Mouse (Mus musculus): ENCODE data around the gene Mok.
A peak's percentile ranks its signal among the peaks of the same experiment; 100 is the strongest.
"Not testable (repeated sequence)": the region's sequence is repeated elsewhere in the genome, so short reads cannot be mapped to it uniquely, and the experiment has no call there.

The Mok gene

DNA sequence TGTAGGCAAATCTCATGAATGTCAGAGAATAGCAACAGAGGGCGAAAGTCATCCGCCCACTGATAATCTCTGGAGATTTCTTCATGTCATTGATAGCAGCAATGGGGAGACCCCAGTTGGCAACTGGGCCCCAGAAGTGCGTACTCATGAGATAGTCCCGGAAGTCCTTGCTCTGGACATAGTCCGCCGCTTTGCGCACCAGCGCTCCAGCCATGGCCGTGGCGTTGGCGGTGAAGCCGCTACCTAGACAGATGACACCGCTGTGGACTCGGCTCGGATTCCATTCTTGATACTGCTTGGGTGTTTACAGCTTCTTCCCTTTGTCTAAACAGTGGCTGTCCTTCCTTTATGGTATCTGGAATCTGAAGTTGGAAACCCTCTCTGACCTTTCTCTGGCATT, 17.9 kb upstream of the Mok start:
- not testable (repeated sequence) for DNase-seq (ENCODE audit: low read depth, low spot score)

DNA sequence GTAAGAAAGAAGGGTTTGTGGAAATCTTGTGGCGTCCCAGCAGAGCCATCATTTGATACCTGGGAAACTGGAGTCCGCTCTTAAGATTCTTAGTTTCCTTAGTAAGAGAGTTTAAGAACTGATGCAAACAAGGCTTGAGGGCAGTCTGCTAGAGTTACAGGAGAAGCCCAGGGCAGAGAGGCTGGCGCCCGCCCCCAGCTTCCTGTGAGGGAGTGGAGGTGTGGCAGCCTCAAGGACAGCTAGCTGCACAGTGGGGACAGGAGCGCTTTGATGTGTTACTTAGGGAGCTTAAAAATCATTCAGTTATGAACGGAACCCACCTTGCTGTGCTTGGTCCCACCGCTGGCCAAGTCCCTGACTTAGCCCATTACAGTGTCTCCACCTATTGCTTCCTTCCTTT, 16.5 kb upstream of the Mok start:
- H3K36me3 ChIP-seq (ENCODE audit: control insufficient read depth, insufficient read depth, low read length, poor library complexity, severe bottlenecking), result no peaks in the 10 kb centered on the region
- DNase-seq (ENCODE audit: low read depth, low spot score), result peak; percentile 38
- H3K27me3 ChIP-seq (ENCODE audit: control insufficient read depth, insufficient read depth, low read length, poor library complexity, severe bottlenecking), result no peaks in the 10 kb centered on the region

More for the DNA sequence above, 17.9 kb upstream of the Mok start:
- H3K36me3 ChIP-seq (ENCODE audit: control insufficient read depth, insufficient read depth, low read length, poor library complexity, severe bottlenecking); H3K27me3 ChIP-seq (ENCODE audit: control insufficient read depth, insufficient read depth, low read length, poor library complexity, severe bottlenecking): not testable (repeated sequence)

DNA sequence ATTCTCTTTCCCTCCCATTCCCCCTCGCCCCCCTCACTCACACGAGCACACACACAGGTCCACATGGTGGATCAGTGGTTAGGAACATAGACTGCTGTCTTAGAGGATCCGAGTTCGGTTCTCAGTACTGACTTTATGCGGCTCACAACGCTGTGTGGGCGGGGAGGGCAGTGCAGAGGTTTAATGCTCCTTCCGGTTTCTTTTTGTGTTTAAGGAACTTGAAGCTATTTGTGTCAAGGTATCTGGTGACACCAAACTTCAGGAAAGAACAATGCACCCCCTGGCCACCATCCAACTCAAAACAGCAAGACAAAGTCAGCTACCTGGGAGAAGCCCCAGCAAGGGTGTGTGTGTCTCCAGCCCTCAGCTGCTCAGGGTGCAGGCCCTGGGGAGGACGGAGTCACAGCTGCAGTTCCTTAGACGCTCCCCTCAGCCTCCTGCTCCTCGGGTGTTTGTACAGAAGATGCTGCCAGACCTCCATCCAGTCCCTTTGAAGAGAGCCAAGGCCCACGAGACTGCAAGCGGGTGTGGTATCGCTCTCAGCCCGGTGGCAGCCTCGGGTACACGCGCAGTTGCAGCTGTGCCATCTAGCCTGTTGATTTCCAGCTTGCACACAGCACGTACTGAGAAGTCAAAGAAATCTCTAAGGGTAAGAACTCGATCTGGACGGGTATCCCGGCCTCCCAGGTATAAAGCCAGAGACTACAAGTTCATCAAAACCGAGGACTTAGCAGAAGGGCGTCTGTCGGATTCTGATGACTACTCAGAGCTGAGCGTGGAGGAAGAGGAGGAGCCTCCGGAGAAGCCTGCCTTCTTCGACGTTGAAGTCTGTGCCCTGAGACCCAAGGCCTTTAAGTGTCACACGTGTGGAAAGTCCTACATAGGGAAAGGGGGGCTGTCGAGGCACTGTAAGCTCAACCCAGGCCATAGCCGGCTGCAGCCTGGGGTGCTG, 14.3 kb upstream of the Mok start:
- H3K27me3 ChIP-seq (ENCODE audit: control insufficient read depth, insufficient read depth, low read length, poor library complexity, severe bottlenecking), result no peaks in the 10 kb centered on the region
- H3K36me3 ChIP-seq (ENCODE audit: control insufficient read depth, insufficient read depth, low read length, poor library complexity, severe bottlenecking), result no peaks in the 10 kb centered on the region
- DNase-seq (ENCODE audit: low read depth, low spot score), result peak; percentile 67

DNA sequence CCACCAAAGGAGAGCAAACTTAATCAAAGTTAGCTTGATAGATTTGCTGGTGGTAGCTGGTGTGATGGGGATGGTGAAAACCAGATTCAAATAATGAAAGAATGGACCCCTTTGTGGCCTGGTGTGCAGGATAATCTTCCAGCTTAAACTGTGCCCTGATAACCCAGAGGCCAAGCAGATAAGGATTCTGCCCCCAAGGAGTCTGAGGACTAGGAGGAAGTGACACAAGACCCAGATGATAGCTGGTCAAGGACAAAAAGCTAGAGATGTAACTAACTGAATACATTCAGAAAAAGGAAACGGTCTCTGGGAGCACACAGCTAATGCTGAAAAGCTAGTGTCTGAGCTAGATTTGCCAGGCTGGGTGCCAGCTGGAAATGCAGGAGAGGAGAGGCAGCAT, 11.2 kb upstream of the Mok start:
- DNase-seq (ENCODE audit: low read depth, low spot score), result no peak
- no peaks in the 10 kb centered on the region for H3K27me3 ChIP-seq (ENCODE audit: control insufficient read depth, insufficient read depth, low read length, poor library complexity, severe bottlenecking)
- no peaks in the 10 kb centered on the region for H3K36me3 ChIP-seq (ENCODE audit: control insufficient read depth, insufficient read depth, low read length, poor library complexity, severe bottlenecking)

DNA sequence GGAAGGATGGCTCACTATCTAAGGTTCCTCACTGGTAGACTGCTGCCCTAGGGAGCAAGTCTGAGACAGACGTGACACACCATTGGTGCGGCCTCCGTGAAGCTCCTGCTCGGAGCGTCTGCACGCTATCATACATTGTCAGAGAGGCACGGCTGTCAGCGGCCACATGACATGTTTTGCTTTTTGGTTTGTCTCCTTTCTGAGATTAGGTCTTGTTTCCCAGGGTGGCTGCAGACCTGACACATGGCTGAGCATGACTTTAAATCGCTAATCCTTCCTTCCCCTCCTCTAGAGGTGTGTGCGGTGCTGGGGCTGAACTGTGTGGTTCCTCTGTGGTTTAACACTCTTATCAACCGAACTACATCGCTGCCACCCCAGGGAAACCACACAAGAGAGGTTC, 10.7 kb upstream of the Mok start:
- H3K27me3 ChIP-seq (ENCODE audit: control insufficient read depth, insufficient read depth, low read length, poor library complexity, severe bottlenecking), result no peaks in the 10 kb centered on the region
- DNase-seq (ENCODE audit: low read depth, low spot score), result peak; percentile 43
- H3K36me3 ChIP-seq (ENCODE audit: control insufficient read depth, insufficient read depth, low read length, poor library complexity, severe bottlenecking), result no peaks in the 10 kb centered on the region

DNA sequence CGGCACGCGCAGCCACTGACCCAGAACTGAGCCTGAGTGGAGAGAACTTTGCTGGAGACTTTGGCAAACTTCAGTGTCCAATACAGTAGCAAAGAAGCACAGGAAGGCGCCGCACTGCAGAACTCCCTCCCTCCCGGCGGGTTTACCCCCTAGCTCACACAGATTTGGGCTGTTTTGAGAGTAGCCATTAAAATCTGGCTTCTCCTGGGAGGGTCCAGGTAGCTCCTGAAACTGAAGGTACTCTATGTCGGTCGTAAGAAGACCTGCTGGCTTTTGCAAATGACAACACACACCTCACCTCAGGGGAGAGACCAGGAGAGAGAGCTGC, 10.2 kb upstream of the Mok start:
- DNase-seq (ENCODE audit: low read depth, low spot score), result no peak
- Histone ChIP-seq H3K36me3 (ENCODE audit: control insufficient read depth, insufficient read depth, low read length, poor library complexity, severe bottlenecking) (no peaks in the 10 kb centered on the region), H3K27me3 (ENCODE audit: control insufficient read depth, insufficient read depth, low read length, poor library complexity, severe bottlenecking) (no peaks in the 10 kb centered on the region)

DNA sequence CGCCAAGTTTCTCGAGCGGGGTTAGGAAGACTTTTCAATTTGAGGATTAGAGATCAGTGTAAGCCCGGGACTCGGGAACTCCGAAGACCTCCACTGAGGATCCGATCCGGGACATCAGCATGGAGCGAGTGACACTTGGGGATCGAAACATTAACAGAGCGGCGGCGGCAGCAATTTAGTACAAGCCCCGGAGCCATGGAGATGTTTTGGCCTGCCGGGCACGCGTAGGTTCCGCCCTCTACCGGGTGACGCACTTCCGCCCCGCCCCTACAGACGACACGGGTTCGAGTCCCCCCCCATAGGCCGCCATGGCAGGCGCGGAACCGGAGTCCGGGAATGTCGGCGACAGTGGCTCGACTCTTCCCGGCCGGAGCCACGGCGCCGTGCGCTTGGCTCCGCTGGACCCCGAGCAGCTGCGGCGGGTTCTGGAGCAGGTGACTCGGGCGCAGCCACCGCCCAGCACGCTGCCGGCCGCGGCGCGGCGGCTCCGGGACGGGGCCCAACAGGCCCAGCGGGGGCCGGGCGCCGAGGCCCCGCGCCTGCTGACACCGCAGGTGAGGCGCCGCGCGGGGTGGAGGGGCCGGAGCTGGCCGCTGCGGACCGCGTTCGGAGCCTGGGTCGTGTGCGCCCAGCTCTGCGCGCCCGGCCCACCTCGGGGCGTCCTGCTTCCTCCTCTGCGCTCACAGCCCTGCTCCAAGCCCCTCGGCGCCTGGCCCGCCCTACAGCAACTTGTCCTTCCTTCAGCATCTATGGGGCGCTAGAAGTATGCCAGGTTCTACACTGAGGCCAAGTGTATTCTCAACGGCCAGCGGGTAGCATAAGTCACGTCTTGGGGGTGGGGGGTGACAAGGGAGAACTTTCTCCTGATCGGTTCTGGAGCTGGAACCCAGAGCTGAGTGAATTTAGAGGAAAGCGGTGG, 9.5 kb upstream of the Mok start, which contains the start of gene Zfp839:
TSS of gene Zfp839 (plus strand) at position 244 of the 919 bp plus-strand sequence.
- Histone ChIP-seq H3K27me3 (ENCODE audit: control insufficient read depth, insufficient read depth, low read length, poor library complexity, severe bottlenecking) (no peaks in the 10 kb centered on the region), H3K36me3 (ENCODE audit: control insufficient read depth, insufficient read depth, low read length, poor library complexity, severe bottlenecking) (no peaks in the 10 kb centered on the region)
- DNase-seq (ENCODE audit: low read depth, low spot score), result peak; percentile 78

DNA sequence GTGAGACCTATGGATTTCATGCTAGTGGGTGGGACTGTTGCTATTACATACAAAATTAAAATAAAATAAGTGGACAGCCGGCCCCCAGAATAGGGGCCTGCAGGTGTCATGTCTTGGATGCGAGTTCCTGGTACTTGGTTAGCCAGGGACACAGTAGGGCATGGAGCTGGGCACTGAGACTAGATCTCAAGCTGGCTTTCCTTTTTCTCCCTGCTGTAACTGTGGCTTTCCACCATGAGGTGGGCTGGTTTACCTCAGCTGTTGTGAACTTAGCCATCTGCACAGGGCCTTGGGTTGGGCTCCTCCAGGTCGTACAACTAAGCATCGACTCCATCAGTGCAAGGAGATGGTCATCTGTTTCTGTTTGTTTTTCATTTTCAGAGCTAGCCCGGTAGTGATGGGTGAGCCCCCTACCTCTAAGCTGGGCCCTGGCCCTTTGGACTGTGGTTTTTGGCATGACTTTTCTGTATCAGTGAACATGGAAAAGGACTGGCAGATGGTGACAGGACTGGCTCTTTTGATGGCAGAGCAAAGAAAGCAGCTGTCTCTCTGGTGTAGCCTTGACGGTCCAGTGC, 5.5 kb upstream of the Mok start:
- no peaks in the 10 kb centered on the region for H3K27me3 ChIP-seq (ENCODE audit: control insufficient read depth, insufficient read depth, low read length, poor library complexity, severe bottlenecking)
- no peaks in the 10 kb centered on the region for H3K36me3 ChIP-seq (ENCODE audit: control insufficient read depth, insufficient read depth, low read length, poor library complexity, severe bottlenecking)
- no peak for DNase-seq (ENCODE audit: low read depth, low spot score)

DNA sequence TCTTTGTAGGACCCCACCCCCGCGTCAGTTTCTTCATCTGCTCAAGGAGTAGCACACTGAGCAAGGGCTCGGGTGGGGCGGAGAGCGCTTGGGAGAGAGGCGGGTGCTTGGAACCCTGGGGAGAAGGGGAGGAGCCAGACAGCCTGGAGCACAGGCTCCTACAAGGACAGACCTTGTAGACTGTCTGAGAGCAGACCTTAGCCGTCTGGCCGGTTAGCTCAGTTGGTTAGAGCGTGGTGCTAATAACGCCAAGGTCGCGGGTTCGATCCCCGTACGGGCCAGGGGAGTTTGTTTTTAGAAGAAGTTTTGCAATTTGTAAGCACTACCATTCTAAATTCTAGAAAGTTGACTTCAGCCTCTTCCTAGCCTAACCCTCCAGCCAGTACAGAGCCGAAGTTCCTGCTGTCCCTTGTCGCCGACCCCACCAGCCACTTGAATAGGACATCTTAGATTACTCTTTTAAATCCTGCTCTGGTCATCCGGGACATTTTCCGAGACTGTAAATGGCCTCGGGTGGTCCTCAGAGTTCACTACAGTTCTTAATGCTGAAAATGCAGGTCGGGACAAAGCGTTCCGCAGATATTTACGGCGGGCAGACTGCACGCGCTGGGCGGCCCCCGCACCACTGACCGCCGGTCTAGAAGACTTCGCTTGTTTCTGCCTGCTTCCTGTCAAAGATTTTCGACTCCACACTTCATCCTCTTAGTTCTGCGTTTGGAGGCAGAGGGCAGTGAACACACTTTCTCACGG, 4.6 kb upstream of the Mok start:
- DNase-seq (ENCODE audit: low read depth, low spot score), result peak; percentile 83
- no peaks in the 10 kb centered on the region for H3K36me3 ChIP-seq (ENCODE audit: control insufficient read depth, insufficient read depth, low read length, poor library complexity, severe bottlenecking)

DNA sequence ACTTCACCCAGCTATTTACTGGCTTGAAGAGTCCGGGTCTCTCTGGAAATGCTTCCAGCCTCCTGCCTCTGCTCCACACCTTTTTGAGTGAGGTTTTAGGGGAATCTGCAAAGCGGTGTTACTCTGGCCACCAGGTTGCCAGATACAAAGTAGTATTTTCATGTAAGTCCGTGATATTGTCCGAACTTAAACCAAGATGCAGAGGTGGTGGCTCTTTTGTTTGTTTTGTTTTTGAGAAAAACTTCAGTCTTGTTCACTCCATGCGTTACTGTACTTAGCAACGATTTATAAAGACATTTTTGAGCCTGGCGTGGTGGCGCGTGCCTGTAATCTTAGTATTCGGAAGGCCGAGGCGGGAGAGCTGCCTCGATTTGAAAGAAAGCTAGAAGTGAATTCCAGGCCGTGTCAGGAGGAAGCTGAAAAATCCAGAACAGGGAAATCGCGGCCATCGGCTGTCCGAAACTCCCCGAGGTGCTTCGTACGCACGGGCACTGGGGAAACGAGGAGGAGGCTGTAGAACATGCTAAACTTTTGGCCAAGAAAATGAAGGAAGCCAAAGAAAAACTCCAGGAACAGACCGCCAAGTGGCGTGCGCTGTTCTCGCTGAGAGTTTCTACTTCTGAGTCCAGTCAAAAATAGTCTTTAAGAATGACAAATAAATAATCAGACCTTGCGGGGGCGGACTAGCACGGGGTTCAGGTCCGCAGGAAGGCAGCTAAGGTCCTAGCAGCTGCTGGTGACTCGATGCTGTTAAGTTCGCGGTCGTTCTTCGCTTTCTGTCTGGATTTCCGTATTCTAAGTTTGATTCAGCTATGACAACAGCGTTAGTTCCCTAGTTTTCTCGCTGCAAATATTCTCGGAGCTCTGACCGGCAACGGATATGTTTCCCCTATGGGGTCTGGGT, 3.7 kb upstream of the Mok start:
- Histone ChIP-seq H3K36me3 (ENCODE audit: control insufficient read depth, insufficient read depth, low read length, poor library complexity, severe bottlenecking) (no peaks in the 10 kb centered on the region), H3K27me3 (ENCODE audit: control insufficient read depth, insufficient read depth, low read length, poor library complexity, severe bottlenecking) (no peaks in the 10 kb centered on the region)
- DNase-seq (ENCODE audit: low read depth, low spot score), result no peak

More for the DNA sequence above, 4.6 kb upstream of the Mok start:
- no peaks in the 10 kb centered on the region for H3K27me3 ChIP-seq (ENCODE audit: control insufficient read depth, insufficient read depth, low read length, poor library complexity, severe bottlenecking)

DNA sequence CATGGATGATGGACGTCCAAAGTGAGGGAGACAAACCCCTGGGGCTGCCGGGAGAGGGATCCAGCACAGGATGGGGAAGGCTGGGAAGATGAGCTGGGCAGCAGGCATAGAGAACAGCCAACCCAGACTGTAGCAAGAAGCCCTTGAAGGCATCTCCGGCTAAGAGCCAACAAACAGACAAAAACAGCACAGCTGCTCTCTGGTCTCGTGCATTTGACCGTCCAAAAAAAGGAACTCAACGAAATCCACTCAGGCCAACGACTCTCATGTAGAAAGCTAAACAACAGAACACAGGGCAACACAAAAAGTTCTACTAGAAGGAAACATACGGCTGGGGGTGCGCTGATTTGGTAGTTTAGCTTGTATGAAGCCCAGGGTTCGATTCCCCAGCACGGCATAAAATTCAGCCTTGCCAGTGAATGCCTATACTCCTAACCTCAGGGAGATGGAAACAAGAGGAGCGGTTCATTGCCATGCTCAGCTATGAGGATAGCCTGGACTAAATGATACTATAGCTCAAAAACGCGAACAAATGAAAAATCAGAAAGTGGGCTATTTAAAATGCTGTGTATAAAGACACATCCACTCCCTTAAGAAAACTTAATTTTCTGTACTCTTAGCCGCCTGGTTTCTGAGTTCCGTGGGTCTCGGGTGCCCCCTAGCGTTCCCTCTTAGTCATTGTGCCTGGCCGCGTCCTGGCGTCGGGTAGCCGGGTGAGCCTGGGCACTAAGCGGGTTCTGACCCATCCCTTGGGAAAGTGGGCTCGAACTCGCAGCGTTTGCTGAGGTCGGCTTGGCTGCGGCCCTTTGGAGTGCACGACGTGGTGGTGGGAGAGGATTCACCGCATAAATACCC, 2.7 kb upstream of the Mok start:
- Histone ChIP-seq H3K27me3 (ENCODE audit: control insufficient read depth, insufficient read depth, low read length, poor library complexity, severe bottlenecking) (no peaks in the 10 kb centered on the region), H3K36me3 (ENCODE audit: control insufficient read depth, insufficient read depth, low read length, poor library complexity, severe bottlenecking) (no peaks in the 10 kb centered on the region)
- DNase-seq (ENCODE audit: low read depth, low spot score), result peak; percentile 90

DNA sequence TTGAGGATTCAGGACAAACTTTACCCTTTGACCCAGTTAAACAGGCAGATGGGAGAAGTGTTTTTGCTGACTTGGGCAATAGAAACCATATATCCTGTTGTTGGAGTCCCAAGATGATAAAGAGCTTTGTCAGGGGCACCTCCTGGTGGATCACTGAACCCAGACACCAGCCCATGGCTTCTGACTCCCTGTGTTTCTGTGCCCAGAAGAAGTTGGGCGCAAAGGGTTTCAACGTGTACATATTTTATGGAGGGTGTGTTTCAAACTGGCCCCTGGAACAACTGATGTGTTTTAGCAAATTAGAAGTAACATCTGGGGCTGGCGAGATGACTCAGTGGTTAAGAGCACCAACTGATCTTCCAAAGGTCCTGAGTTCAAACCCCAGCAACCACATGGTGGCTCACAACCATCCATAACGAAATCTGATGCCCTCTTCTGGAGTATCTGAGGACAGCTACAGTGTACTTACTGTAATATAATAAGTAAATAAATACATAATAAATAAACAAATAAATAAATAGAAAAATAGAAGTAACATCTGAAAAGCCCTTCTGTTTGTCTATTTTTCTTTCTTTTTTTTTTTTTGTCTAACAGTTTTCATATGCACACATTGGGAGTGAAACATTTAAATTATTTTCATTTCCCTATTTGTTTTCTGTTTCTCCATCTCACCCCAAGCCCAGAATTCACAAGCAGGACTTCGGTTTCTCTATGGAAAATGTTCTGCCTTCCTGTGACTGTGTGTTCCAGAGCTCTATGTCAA, 1.2 kb upstream of the Mok start:
- no peak for DNase-seq (ENCODE audit: low read depth, low spot score)
- H3K27me3 ChIP-seq (ENCODE audit: control insufficient read depth, insufficient read depth, low read length, poor library complexity, severe bottlenecking), result no peaks in the 10 kb centered on the region

More for the DNA sequence above, 1.2 kb upstream of the Mok start:
- no peaks in the 10 kb centered on the region for H3K36me3 ChIP-seq (ENCODE audit: control insufficient read depth, insufficient read depth, low read length, poor library complexity, severe bottlenecking)
